Mouse (Mus musculus): Measurements from ENCODE around the gene Adamts18. TPM values are rescaled to one million over a fixed set of nuclear protein-coding genes. Genes with fewer than 3 reads are reported as not detected.

Adamts18 gene
- polyA plus RNA-seq, 2 experiments from 2014 or later, result not detected

DNA sequence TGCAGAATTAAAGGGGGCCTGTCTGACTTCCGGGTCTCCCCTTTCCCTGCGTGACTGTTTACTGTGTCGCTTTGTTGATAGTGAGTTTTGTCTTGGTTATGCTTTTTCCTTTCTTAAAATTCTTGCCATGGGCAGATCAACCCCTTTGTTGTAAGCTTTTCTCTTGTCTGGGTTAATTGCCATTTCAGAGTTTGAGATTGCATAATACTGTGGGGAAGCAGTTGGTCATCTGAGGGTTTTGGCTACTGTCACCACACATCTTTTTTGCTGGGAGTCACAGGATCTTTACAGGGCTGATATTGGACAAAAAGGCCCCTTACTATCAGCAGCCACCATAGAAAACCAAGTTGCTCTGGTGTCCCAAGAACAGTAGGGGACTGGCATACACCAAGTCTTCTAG is 96.2 kb downstream of the Adamts18 start:
- no peak for ATAC-seq

DNA sequence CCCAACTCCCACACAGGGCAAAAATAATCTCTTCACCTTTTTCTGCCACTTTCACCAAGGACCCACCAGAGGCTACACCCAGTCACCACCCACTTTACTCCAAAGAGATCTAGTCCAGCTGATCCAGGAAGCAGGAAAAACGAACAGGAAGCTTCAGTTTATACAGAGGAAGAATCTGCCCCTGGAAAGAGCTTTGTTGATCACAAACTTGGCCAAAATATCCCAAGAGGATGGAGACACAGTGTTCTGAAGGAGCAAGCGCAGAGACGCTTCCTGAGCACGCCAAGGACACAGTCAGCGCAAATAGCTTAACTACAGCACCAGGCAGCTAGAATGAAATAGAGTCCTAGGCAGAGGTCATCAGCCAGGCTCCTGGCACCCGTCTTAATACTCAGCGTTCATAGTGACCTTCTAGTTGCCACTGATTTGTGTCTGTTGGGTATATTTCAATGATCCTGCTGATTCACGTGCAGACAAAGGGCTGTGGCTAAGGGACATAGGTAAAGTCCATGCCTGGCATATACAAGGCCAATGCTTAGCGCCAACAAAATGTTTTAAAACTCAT is 113.0 kb downstream of the Adamts18 start:
- ATAC-seq, result no peak

DNA sequence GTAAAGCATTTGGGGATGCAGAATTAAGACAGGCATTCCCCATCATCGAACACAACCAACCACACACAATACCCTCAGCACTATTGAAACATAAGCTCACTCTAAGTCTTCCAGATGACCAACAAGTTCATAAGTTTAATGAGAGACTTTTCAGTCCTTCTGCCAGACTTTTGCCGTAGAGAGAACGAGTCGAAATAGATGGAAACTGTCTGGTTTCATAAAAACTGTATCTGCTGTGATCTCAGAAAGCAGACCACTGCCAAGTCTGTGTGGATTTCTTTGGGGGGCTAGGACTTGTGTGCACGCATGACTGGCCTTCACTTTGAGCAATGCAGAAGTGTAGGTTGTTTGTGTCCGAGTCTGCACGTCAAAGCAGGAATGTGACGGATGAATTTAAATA is 123.2 kb downstream of the Adamts18 start:
- ATAC-seq, result no peak

DNA sequence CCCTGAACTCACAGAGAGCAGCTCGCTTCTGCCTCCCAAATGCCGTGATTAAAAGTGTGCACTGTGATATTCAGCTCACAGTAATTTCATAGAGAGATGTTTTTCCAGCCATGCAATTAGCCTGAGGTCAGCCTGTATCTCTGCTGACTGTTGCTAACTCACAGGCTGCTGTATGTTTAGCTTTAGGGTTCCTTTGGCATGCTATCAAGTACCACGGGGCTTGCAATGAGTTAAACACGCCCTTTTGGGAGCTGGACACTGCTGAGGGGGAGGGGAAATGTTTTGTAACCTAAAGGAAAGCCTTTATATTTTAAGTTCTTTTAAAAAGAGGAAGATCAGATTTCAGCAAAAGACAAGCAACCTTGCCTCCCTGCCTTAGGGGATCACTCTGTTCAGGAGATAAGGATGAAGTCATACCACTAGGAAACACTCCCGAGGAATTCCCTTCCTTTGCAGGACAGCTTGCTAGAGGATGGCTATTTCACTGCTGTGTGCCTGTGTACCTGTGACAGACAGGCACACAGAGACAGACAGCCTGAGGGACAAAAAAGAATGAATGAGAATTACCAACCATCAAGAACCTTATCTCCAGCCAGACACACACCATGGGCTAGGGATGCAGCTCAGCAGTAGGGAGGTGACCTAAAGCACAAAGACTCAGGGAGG is 124.5 kb downstream of the Adamts18 start:
- ATAC-seq, result no peak

DNA sequence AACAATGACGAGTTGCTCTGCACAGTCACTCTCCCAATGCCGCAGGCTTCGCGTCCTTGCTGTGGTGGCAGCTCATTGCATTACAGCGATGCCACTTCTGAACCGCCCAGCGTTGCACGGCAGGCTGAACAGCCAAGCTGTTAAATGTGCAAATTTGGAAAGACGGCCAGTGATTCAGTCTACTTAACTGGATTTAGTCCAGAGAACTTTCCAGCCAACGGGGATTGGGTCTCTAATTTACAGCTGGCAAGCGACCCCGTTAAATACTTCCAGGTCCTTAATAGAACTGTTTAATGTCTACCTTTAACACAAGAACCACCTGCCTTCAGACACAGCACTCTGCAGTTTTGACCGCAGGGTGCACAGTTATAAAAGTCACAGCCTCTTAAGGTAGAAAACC is 127.1 kb downstream of the Adamts18 start:
- no peak for ATAC-seq

DNA sequence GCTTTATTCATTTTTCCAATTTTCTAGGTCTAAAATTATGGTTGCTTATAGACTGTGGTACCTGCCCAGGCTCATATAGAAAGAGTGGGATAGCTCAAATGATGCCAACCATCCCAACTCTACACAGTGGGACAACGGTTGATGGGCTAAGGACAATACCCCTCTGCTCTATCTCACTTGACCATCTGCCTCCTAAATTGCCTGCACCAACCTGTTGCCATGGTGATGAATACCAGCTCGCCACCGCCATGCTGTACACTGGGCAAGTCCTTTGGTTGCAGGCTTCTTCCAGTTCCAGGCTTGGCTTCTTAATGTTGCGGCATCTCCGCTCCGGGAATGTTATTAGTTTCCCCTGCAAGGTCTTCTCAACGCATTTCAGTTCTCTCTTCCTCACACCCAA is 143.6 kb downstream of the Adamts18 start:
- ATAC-seq, result no peak

DNA sequence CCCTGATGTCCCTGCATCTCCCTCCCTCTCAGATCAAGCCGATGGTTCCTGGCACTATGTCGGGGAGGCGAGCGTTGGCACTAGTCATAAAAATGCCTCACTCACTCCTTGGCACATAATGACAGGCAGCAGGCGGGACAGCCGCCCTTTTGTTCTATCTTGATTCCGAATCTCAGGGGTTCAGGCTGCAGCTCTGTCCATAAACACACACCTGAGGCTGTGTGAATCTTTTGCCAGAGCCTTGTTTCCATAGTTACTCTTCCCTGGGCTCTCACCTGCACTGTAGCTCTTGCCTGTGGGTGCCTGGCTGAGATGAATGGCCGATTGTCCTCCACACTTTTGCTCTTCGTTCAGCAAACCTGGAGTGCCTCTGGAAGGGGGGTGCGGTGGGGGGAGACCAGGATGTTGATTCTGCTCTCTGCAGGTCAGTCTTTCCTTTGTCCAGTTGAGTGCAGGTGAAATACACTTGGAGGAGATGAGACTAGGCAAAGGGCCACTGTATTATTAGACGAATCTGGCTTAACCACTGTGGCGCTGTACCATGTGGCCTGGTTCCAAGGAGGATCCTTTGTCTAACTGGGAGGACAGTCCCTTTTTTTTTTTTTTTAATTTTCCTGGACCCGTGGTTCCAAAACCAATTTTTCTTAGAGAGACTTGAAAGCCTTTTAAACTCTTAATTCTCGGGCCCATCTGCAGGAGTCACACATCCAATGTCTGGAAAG is 156.8 kb downstream of the Adamts18 start:
- ATAC-seq, result no peak

DNA sequence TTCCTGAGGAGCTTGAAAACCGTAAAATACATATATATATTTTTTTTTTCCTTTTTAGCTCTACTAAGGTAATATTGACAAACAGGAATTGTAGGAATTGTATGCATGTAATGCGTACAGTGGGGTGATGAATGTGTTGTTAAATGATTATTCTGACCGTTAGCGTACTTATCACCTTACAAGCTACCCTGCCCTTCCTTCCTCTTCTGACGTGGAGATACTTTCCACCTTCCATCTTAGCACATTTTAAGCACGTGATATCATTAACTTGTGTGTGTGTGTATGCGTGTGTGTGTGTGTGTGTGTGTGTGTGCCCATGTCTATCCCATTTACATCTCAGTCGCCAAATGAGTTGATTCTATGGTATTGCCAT is 160.0 kb downstream of the Adamts18 start:
- no peak for ATAC-seq

DNA sequence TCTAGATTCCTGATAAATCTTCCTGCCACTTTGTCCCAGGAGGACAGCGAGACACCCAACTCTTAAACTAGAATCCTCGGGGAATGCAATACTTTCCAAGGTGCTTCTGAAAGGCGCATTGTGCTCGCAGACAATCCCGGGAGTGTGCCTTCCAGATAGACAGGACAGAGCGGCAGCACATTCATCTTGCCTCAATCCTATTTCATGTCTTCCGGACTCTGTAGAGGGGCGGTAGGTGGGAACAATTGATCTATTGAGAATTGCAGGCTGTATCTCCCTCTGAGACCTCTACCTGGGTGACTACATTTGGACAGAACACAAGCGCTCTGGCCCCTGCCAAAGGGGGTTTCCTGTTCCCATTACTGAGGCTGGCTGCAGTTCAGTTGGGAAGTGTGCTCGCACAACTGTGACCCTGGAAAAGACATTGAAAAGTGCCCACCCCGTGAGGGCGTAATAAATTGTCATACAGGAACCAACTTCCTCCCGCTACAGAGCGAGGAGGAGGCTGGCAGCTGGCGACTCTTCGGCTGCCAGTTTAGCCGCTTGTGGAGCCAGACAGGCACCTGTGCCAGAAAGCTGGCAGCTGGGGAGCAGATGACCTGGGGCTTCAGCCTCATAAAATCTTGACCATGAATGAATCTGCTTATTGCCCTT is 160.5 kb downstream of the Adamts18 start:
- no peak for ATAC-seq

DNA sequence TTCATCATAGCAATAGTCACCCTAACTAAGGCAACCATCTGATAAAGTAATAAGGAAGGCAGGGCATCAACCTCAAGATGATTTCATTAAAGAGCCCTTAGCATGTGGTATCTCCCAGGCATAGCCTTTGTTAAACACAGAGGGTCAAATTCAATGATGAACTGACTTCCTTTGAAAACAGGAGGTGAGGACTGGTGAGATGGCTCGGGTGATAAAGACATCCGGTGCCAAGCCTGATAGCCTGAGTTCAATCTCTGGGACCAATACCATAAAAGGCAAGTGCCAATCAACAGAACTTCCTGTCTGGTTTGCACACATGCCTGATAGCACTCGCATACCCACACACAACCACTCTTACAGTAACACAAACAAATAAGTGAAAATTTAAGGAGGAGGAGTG is 169.2 kb downstream of the Adamts18 start:
- ATAC-seq, result peak; percentile 88

DNA sequence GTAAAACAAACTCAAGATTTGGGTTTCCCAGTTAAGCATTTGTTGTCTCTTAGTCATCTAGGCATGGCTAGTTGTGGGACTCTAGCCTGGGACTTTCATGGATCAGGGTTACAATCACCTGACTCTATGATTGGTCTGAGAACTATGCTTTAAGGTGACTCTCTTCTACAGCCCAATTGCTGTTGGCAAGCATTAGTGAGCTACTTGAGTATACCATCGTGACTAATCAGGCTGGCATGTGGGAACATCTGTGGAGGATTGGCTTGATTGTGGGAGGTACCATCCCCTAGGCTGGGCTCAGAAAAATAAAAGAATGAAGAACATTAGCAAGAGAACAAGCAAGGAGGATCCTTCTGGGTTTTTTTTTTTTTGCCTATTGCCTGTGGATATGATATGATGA is 171.7 kb downstream of the Adamts18 start:
- ATAC-seq, result no peak

DNA sequence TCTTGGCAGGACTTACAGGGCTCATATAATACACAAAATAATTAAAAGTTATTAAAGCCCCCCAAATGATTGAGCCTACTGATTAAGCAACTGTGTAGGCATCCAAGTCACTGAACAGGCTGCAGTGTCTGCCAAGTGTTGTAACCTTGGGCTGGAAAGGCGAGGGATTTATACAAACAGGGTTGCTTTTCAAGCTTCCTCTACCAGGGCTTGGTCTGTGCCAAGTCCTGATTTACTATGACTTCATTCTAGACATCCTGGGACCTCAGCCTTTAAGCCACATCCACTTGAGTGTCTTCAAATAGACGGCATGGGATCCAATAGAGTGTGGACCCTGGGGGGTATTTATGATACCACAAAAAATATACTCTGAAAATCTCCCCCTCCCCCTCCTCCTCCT is 173.3 kb downstream of the Adamts18 start:
- ATAC-seq, result no peak

DNA sequence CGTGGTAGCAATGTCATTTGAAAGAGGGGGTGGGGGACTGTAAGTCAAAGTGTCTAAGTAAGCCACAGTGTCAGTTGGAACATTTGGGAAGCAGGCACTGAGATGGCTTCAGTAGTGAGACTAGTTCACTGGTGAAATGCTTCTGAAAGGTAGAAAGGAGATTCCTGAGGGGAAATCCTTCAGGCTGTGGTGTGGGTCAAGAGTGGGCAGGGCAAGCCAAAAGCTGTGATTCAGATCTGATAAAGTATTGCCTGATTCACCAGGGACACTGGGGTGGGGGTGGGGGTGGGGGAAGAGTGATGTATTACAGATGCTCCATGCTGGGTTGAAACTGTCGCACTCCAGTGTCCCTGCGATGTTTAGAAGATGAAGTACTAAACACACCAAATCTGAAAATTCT is 173.9 kb downstream of the Adamts18 start:
- no peak for ATAC-seq

DNA sequence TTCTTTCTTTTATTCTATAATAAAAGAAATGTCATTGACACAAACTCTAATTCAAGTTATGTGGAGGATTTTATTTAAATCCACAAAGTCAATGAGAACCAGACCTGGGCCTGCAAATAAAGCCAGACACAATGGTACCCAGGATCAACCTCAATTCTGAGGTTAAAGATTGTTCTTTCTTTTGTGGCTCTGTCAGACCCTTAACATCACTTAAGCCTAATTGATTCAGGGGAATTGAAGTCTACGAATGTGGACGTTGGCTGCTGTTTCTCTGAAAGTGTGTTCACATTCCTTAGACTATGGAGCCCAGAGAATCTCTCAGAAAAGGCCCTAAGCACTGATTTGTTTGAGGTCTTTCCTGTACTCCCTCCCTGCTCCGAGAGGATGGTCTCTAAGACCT is 175.2 kb downstream of the Adamts18 start:
- ATAC-seq, result no peak

DNA sequence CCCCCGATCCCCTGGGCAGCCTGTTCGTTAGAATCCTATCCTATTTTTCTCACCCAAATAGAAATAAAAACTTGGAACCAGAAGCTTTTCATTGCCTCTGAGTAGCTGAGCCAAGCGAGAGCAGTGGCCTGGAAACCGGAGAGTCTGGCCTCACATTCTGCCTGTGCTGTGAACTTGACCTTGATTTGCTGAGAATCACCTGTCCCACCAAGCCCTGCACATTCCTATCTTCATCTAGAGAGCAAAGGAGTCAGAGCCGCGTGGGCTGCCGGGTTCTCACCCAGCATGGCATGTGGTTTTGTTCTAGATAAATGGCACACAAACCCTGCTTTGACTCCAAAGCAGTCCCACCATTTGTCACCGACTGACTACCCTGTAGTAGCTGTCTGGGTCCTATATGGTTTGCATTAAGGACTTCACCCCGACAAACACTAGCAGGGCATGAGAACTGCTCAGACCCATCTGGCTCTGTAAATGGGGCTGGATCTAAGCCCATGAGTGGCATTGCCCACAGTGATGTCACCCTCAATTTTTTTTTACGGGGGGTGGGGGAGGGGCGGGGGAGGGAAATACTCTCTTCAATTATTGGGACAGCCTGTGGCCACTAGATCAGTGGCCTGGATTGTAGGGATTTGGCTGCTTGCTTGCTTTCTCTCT is 175.8 kb downstream of the Adamts18 start:
- no peak for ATAC-seq

DNA sequence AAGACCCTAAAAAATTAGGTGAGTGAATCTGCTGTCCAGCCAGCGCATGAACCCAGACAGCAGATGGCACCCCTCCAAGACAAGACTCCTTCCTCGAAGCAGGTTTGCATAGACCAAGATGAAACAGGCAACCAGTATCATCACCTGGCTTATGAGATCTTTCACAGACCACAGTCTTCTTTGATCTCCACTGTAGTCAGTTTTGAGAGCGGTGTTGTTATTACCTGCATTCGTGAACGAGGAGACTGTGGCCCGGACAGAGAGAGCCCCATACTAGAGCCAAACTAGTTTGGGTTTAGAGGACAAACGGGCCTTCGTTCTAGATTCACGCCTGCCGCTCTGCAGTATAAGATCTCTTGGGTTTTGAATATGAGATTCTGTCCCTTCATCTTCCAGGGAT is 178.6 kb downstream of the Adamts18 start:
- ATAC-seq, result peak; percentile 63

DNA sequence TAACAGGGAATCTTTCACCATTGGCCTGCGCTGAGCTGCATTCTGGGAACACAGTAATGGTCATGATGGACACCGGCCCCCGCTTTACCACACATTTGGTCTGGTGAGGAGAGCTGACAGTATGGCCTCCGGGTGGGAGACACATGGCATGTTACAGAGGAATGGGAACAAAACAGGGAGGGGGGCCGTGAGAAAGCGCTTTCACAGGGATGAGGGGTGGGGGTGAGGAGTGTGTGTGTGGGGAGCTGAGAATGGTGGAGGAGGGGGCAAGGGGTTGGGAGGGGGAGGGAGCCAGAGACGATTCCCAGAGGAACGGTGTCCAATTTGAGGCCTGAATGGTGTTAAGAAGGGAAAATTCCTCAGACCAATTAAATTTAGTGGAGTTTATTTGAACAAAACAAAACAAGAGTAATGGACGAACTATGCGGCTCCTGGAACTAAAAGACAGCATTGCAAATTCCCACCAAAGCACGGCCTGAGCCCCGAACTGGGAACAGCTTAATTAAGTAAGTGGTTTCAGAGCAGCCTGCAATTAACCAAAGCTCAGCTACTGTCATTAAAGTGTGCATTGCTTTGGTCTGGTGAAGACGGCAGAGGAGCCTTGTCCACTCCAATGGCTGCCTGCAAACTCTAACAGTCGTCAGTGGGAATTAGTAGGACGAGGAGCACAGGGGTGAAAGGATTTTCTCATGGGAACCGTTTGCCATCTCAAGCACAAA is 181.7 kb downstream of the Adamts18 start:
- ATAC-seq, result no peak

DNA sequence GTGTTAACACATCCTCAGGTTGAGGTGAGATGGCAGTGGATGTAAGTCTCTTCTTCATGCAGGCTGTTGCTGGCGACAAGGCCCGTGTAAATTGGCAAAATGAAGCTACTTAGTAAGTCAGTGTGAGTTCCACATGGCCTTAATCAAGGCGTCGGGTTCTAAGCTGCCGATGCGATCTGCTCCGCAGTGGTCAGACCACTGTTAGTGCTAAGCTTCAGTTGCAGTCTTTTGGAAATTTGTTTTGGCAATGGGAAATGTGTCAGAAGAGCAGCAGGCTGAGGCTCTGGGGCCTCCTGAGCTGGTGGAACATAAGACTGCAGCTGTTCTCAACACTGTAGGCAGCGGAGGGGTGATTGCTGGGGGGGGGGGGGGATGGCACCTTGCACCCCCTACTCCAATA is 182.6 kb downstream of the Adamts18 start:
- no peak for ATAC-seq

DNA sequence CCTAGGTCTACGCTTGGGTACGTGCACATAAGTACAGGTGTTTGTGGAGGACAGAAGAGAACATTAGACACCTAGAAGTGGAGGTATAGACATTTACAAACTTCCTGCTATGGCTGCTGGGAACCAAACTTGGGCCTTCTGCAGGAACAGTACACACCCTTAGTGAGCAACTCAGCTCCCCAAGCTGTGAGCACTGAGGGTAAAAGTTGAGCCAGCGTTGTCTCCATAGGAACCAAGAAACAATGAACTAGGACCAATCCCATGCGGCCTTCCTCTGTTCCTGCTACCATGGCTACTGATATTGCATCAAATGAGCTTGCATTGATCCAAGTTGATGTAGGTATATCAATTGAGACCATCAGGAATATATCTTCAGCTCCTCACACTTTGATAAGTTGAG is 183.5 kb downstream of the Adamts18 start:
- ATAC-seq, result no peak

DNA sequence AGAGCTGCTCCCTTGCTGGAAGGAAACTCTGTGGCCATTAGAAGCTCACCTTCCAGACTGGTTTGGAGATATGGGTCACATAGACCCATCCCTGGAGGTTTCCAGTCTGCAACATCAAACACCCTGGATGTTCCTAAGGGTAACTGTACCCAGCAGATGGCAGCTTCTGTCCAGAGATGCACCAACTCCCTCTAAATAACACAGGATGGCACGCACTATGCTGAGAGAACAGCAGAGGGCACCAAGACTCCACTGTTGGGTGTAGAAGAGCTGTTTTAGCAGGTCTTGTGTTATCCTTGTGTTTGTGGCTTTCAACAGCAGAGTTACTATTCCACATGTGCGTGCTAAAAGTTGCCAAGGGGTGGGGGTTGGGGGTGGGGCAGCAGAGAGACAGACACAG is 184.0 kb downstream of the Adamts18 start:
- ATAC-seq, result peak; percentile 96

DNA sequence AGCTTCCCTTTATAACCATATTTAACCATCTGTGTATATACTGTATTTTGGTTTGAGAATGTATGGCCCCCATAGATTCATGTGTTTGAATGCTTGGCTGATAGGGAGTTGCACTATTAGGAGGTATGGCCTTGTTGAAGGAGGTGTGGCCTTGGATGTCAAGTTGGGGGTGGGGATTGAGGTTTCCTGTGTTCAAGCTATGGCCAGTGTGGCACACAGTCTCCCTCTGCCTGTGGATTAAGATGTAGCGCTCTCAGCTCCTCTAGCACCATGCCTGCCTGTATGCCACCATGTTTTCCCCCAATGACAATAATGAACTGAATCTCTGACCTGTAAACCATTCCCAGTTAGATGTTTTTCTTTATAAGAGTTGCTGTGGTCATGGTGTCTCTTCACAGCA is 188.4 kb downstream of the Adamts18 start:
- ATAC-seq, result no peak

DNA sequence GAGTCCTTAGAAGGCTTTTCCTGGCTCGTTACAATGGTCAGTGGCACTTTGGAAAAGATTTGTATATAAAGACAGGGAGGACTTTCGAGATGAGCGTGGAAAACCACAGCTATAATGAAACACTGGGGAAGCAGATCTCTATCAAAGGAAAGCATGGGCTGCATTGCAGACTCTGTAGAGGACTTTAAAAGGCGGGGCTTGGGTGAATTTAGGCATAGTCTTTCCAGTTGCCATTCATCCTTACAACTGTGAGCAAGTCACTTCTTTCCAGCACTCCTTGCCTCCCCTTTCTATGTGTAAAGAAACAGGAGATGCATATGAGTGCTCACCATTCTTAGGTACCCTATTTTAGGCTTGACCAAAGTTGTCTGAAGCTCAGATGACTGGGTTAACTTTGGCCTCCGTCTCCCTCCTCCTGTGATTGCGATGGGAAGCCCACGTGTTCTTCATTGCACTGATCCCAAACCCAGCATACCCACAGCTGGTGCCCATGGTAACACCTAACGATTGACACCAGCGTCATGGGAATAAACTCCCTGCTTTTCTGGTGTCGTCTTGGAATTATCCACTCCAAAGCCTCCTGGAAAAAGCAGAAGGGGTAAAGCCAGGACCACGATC is 191.7 kb downstream of the Adamts18 start:
- ATAC-seq, result peak; percentile 15
